Mouse (Mus musculus) C2C12 (cell line): ENCODE results near the gene Gm21209. TPM values are rescaled to one million over a fixed set of nuclear protein-coding genes. Genes with fewer than 3 reads are reported as not detected.
"Not testable (repeated sequence)": the region's sequence is repeated elsewhere in the genome, so short reads cannot be mapped to it uniquely, and the experiment has no call there.

Experiments
- H3K27me3 ChIP-seq: one replicate; pipeline ENCODE4 v1.6.1; 2011; ENCODE audit not compliant: control insufficient read depth, insufficient read depth, insufficient read length
- H3K36me3 ChIP-seq: one replicate; pipeline ENCODE4 v1.6.1; 2011; ENCODE audit not compliant: control insufficient read depth, insufficient read depth
- H3K4me3 ChIP-seq: one replicate; pipeline ENCODE4 v1.5.1; 2011; ENCODE audit warnings: mild to moderate bottlenecking, control low read depth; ENCODE audit not compliant: poor library complexity, insufficient read depth, severe bottlenecking
- H3K79me2 ChIP-seq: one replicate; pipeline ENCODE4 v1.6.1; 2011; ENCODE audit not compliant: control insufficient read depth, insufficient read depth
- H3K79me3 ChIP-seq: one replicate; pipeline ENCODE4 v1.6.1; 2011; ENCODE audit warnings: low read depth, control low read depth
- H3ac ChIP-seq: one replicate; pipeline ENCODE3; 2011; ENCODE audit warnings: low read depth; ENCODE audit not compliant: control insufficient read depth, insufficient read length
- long read RNA-seq, 2 experiments: library from polyadenylated mRNA; unstranded; transcript quantifications; one replicate each; pipeline ENCODE4 v2.0.0; 2019 to 2020
- polyA plus RNA-seq: library from polyadenylated mRNA; unstranded; fragments of >200 nt; fragmentation: generic; extraction: Trizol; gene quantifications from one replicate; pipeline ENCODE4 v1.2.1, GENCODE M21; 2012; ENCODE audit warnings: missing spikeins

The Gm21209 gene
- not detected for polyA plus RNA-seq
- long read RNA-seq, experiment 1 = 0 reads
- long read RNA-seq, experiment 2 = 0 reads

- H3K79me2 ChIP-seq, H3K36me3 ChIP-seq, H3K79me3 ChIP-seq, H3K4me3 ChIP-seq, H3ac ChIP-seq, H3K27me3 ChIP-seq: not testable (repeated sequence)
These were observed at the start of gene Gm21209 for GRCm38 (mm10) chrY:49570856-49571255. Gene Gm21209 (plus strand): TSS chrY:49571156.
